Mouse (Mus musculus) fibroblast of lung, adult 2 months (primary cell): ENCODE measurements at regions not wholly inside any gene's neighbourhood (a gene's known extent, or its start where the extent isn't known, plus 50 kb on each side); places are given as distances from the start of the nearest gene placed in this dataset.
A peak's percentile ranks its signal among the peaks of the same experiment; 100 is the strongest.

Experiments
- DNase-seq: peaks from one replicate; pipeline ENCODE4 v3.0.0-alpha.2; 2011; ENCODE audit warnings: low read depth

DNA sequence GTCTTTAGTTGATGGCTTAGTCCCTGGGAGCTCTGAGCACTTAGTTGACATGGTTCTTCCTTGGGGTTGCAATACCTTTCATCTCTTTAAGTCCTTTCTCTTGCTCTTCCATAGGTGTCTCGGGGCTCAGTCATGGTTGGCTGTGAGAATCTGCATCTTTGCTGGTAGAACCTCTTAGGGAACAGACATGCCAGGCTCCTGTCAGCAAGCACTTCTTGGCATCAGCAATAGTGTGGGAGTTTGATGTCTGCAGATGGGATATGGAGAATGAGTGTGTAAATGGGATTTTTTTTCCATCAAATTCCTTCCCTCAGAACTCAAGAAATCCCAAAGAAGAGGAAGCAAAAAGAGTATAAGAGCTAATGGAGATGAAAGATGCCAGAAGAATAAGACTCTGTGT, 1975.9 kb upstream of the Gm12353 start:
- no peak for DNase-seq

DNA sequence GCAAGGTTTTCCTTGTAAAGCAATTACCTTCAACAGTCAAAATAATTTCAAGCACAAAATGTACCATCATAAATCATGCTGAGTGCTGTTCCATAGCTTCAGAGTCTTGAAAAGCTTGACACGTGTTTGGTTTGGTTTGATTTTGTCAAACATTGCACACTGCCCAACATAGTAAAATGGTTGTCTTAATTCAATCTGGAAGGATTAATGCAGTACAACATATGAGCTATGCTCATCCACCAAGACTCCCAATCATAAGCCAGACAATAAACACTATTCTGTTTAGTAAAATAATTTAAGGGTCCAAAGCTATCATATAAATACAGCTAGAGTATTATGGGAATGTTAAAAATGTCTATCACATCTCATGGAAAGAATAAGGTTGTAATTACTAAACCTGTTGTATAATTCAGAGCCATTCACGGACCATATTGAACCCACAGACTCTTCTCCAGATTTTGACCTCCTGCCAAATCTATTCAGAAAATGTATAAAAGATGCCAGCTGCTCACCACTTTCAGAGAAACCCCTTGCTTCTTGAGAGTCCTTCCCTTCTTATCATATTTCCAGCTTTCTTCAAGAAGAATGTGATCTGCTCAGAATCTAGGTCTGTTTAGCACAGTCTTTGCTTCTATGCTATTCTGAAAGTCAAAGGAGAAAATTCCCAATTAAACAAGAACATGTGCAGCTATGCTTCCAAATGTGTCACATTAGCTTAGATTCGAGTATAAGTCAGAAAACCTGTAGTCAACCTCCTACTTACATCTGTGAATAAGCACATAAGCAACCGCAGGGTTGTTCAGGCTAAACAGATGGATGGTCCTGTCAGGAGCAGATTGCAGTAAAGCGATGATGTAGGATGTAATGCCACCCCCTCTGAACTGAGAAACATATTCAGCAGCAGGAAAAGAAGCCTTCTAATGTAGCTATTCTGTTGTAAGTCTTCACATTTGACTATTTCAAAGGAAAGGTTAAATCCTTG, 1969.4 kb upstream of the Gm12353 start:
- no peak for DNase-seq

DNA sequence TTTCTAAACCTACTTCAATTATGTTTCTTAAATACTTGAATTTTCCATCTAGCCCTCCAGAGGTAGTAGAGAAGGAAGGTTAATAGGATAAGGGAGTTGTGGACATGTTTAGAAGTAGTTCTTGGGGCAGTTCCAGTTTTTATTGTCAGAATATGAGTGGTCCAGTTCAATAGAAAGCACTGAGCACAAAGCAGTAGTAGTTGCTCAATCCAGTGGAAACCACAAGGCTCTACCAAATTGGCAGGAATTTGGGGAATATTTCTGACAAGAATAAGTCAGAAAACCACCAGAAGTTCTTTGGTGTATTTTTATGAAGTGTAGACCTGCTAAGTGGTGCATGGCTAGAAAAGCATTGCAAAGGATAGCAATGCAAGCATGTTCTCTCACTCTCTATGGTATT, 1958.5 kb upstream of the Gm12353 start:
- DNase-seq: peak; percentile 42

DNA sequence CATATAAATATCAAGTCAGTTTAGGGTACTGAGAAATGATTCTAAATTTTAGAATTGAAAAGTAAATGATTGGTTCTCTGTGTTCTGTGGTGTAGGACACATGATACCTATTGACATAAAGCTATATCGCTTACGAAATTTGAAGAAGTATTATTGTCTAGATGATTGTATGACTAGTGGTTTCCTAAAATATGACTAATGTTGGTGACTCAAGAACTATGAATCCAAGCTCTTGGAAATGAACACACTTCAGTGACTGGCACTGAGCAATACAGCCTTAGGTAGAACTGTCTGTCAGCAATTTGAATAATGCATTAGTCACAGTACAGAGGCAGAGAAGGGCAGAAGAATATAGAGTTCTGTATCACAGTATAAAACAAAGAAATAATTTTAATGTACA, 1955.9 kb upstream of the Gm12353 start:
- peak; percentile 34 for DNase-seq

DNA sequence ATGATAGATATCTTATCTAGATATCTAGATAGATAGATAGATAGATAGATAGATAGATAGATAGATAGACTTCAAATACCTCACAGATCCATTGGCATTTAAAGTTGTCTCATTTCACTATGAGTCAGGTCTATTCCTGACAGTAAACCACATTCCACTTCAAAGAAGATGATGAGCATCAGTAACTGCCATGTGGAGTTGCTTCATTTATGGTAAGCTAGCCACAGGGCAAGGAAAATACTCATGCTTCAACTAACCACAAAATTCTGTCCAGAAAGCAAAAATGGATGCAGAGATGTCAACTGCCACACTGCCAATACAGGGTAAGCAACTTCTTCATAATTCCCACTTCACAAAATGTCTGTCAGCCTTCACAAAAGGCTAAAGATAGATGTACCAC, 1951.7 kb upstream of the Gm12353 start:
- DNase-seq: no peak

DNA sequence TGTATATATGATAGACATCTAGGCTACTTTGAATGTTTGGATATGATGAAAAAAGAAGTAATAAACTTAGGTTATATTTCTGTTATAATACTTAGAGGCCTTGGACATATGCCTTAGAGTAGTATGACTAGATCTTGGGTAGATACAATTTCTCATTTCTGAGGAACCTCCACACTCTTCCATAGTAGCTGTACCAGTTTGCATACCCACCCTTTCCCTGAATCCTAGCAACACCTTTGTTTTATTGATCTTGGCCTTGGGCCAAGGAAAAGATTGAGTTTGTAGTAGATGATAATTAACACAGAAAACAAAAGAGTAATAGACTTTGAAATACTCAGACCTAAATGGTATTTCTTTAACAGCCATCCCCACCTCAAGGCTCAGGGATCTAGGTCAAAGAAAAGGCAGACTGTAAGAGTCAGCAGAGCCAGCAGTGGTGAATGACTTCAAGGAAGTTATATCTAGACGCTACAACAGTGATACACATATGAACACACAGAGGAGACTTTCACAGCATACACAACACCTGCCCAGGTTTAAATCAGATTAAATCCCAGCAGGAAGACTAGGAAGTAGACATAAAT, 1937.9 kb upstream of the Gm12353 start:
- no peak for DNase-seq
